Mouse (Mus musculus): ENCODE data around the gene Chrng. TPM values are rescaled to one million over a fixed set of nuclear protein-coding genes. Genes with fewer than 3 reads are reported as not detected.

Gene Chrng
- polyA plus RNA-seq, 1 experiment from 2014 or later = 0.36 TPM

DNA sequence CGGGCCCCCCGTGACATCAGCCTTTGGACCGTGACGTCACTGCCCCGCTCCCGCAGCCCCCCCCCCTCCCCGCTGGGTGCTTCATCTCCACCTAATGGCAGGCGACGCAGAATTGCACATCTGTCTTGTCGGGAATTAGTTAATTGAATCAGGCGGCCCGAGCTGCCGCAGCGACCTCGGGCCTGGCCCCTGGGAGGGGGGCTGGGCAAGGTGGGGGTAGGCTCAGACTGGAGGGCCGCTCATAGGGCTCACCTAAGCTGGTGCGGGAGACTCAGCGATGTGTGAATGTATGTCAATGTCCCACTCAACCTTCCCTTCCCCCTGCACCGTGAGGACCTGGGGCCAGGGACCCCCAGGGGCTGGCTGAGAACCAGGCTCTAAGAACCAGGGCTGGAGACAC, 34.0 kb upstream of the Chrng start:
- no peaks in the 10 kb centered on the region for H3K27me3 ChIP-seq (ENCODE audit: control insufficient read depth, insufficient read depth, low read length)
- TF ChIP-seq CTCF (IDR thresholded peaks at IDR 0.05; ENCODE audit: low read depth) (no peak), EP300 (optimal IDR thresholded peaks at IDR 0.05) (no peak)
- ATAC-seq (ENCODE audit: low FRiP score, low TSS enrichment) = 0 out of 2 replicates have a peak, but pooled peaks have one; percentile 14
- H3K36me3 ChIP-seq (ENCODE audit: control insufficient read depth, insufficient read depth, low read length) = no peaks in the 10 kb centered on the region
- no peaks in the 10 kb centered on the region for H3K4me1 ChIP-seq (replicated peaks; ENCODE audit: control insufficient read depth, insufficient read depth)
- H3K27ac ChIP-seq (replicated peaks) = no peak overlapping the region
- no peak overlapping the region; the same call in 1 of the 2 replicates for H3K9ac ChIP-seq (ENCODE audit: low read length)
- WGBS = 13% methylated on average over 18 of the region's 19 CpGs
- H3K9me3 ChIP-seq (ENCODE audit: control insufficient read depth, low read length) = no peaks in the 10 kb centered on the region
- no peak overlapping the region for H3K4me2 ChIP-seq (replicated peaks; ENCODE audit: low read depth)
- H3K4me3 ChIP-seq (ENCODE audit: low read depth, low read length) = no peak overlapping the region
- DNase-seq (ENCODE audit: low spot score) = no peak

DNA sequence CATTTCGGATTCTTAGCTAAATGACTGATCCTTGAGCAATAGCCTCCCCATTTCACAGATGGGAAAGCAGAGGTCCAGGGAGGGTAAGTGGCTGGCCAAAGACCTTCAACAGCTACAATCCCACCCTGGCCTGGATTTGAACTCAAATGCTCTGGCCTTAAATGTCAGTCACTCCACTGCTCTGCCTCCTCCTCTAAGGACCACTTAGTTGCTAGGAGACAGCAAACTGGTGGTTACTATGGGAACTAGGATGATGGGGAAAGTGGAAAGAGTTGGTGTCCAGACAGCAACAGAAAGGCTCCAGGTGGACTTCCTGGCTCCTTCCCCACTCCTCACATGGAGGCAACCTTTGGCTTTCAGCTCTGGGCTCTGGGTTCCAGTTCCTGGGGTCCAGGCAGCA, 33.1 kb upstream of the Chrng start:
- ATAC-seq (ENCODE audit: low FRiP score, low TSS enrichment) = no peak
- H3K27me3 ChIP-seq (ENCODE audit: control insufficient read depth, insufficient read depth, low read length) = no peaks in the 10 kb centered on the region

DNA sequence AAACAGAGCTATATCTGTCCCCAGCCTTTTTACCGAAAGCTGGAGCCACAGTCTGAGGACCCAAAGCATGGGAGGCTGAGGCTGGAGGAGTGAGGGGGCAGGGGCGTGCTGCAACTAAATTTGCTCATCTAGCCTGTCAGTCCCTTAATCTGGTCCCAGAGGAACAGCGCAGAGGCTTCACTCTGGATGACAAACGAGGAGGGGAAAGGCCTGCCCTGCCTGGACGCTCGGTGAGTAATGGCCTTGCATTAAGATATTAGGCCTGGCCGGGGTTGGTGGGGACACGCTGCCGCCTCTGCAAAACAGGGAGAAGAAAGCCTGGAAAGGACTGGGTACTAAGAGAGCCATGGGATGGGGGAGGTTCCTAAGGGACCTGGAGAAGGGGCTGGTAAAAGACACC, 32.1 kb upstream of the Chrng start:
- H3K9ac ChIP-seq (ENCODE audit: low read length) = no peak overlapping the region
- DNase-seq (ENCODE audit: low spot score) (no peak), ATAC-seq (ENCODE audit: low FRiP score, low TSS enrichment) (no peak)
- H3K4me3 ChIP-seq (ENCODE audit: low read depth, low read length) = no peak overlapping the region
- no peak overlapping the region for H3K4me2 ChIP-seq (replicated peaks; ENCODE audit: low read depth)
- H3K4me1 ChIP-seq (replicated peaks; ENCODE audit: control insufficient read depth, insufficient read depth) = no peaks in the 10 kb centered on the region
- H3K27me3 ChIP-seq (ENCODE audit: control insufficient read depth, insufficient read depth, low read length) = no peaks in the 10 kb centered on the region
- WGBS = 45% methylated on average over 9 of the region's 9 CpGs
- no peaks in the 10 kb centered on the region for H3K9me3 ChIP-seq (ENCODE audit: control insufficient read depth, low read length)
- no peaks in the 10 kb centered on the region for H3K36me3 ChIP-seq (ENCODE audit: control insufficient read depth, insufficient read depth, low read length)
- TF ChIP-seq CTCF (IDR thresholded peaks at IDR 0.05; ENCODE audit: low read depth) (no peak), EP300 (optimal IDR thresholded peaks at IDR 0.05) (no peak)
- H3K27ac ChIP-seq (replicated peaks) = no peak overlapping the region

More for the DNA sequence above, 33.1 kb upstream of the Chrng start:
- TF ChIP-seq EP300 (optimal IDR thresholded peaks at IDR 0.05) (no peak), CTCF (IDR thresholded peaks at IDR 0.05; ENCODE audit: low read depth) (no peak)
- Histone ChIP-seq H3K36me3 (ENCODE audit: control insufficient read depth, insufficient read depth, low read length) (no peaks in the 10 kb centered on the region), H3K4me1 (replicated peaks; ENCODE audit: control insufficient read depth, insufficient read depth) (no peaks in the 10 kb centered on the region), H3K4me3 (ENCODE audit: low read depth, low read length) (no peak overlapping the region), H3K9me3 (ENCODE audit: control insufficient read depth, low read length) (no peaks in the 10 kb centered on the region), H3K4me2 (replicated peaks; ENCODE audit: low read depth) (no peak overlapping the region), H3K9ac (ENCODE audit: low read length) (no peak overlapping the region), H3K27ac (replicated peaks) (no peak overlapping the region)
- WGBS = 94% methylated on average over 1 of the region's 1 CpGs
- DNase-seq (ENCODE audit: low spot score) = no peak

DNA sequence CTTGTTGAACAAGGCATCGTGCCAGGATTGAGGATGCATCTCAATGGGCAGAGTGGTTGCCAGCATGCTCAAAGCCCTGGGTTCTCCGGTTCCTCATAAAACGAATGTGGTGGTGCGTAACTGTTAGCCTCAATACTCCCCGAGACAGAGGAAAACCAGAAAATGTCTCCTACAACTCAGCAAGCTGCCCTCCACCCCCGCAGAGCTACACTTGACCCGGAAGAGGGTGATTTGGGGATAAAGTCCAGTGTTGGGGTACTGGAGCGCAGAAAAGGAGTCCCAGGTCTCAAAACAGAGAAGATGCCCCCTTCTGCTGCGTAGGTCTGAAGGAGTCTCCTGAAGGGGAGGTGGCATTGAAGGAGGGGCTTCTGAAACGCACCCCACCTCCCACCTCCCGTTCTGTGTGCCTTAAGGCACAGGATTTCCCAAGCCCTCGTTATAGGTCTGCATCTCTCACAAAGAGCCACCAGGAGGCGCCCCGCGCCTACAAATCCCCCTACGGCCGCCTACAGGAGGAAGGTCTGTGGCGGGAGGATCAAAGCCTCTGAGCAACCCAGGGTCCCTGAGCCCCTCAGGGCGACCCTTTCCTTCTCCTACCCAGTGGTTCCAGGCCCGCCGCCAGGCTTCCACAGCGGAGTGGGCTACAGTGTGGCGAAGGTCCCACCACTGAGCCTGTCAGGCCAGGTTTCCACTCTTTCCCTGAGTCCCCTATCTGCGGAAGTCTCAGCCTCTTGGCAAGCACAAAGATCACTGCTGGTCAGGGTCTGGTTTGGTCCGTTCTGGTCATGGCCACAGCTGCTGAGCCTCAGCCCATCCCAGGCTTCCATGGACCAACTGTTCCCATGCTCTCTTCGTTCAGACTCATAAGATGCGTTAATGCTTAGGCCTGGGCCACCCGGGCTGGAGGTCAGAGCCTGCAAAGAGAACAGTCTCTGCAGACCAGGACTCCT, 30.2 kb upstream of the Chrng start:
- no peaks in the 10 kb centered on the region for H3K4me1 ChIP-seq (replicated peaks; ENCODE audit: control insufficient read depth, insufficient read depth)
- no peak overlapping the region for H3K4me2 ChIP-seq (replicated peaks; ENCODE audit: low read depth)
- ATAC-seq (ENCODE audit: low FRiP score, low TSS enrichment) = 0 out of 2 replicates have a peak, but pooled peaks have one; percentile 41
- no peak overlapping the region for H3K9ac ChIP-seq (ENCODE audit: low read length)
- 31% methylated on average over 28 of the region's 28 CpGs for WGBS
- DNase-seq (ENCODE audit: low spot score) = peak; percentile 71
- no peaks in the 10 kb centered on the region for H3K36me3 ChIP-seq (ENCODE audit: control insufficient read depth, insufficient read depth, low read length)
- H3K4me3 ChIP-seq (ENCODE audit: low read depth, low read length) = no peak overlapping the region
- no peaks in the 10 kb centered on the region for H3K27me3 ChIP-seq (ENCODE audit: control insufficient read depth, insufficient read depth, low read length)
- no peaks in the 10 kb centered on the region for H3K9me3 ChIP-seq (ENCODE audit: control insufficient read depth, low read length)
- H3K27ac ChIP-seq (replicated peaks) = no peak overlapping the region
- TF ChIP-seq EP300 (optimal IDR thresholded peaks at IDR 0.05) (no peak), CTCF (IDR thresholded peaks at IDR 0.05; ENCODE audit: low read depth) (peak; percentile 83)

DNA sequence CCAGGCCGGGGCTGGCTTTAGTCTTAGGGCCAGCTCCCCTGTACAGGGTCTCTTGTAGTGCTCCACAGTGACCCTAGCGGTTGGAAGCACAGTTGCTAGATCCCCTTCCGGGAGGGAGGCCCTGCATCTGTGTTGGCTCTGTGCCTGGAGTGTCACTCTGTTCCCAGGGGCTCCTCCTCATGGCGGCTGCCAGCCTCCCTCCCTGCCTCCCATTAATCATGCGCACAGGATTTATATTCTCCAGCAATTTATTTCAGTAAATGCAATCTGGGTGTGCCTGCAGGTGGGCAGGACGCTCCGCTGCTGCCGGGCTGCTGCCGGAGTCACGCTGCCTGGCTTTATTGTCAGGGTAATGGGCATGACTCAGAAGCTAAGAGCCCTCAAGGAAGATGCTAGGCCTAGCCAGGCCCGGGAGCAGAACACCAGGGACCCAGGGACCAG, 28.6 kb upstream of the Chrng start:
- no peak overlapping the region for H3K4me3 ChIP-seq (ENCODE audit: low read depth, low read length)
- H3K27me3 ChIP-seq (ENCODE audit: control insufficient read depth, insufficient read depth, low read length) = no peaks in the 10 kb centered on the region
- no peak overlapping the region for H3K9ac ChIP-seq (ENCODE audit: low read length)
- no peak overlapping the region for H3K27ac ChIP-seq (replicated peaks)
- WGBS = 7% methylated on average over 11 of the region's 11 CpGs
- peak; percentile 77 for ATAC-seq (ENCODE audit: low FRiP score, low TSS enrichment)
- TF ChIP-seq CTCF (IDR thresholded peaks at IDR 0.05; ENCODE audit: low read depth) (peak; percentile 67), EP300 (optimal IDR thresholded peaks at IDR 0.05) (no peak)
- no peaks in the 10 kb centered on the region for H3K9me3 ChIP-seq (ENCODE audit: control insufficient read depth, low read length)
- no peaks in the 10 kb centered on the region for H3K4me1 ChIP-seq (replicated peaks; ENCODE audit: control insufficient read depth, insufficient read depth)
- no peak overlapping the region for H3K4me2 ChIP-seq (replicated peaks; ENCODE audit: low read depth)
- H3K36me3 ChIP-seq (ENCODE audit: control insufficient read depth, insufficient read depth, low read length) = no peaks in the 10 kb centered on the region
- peak; percentile 65 for DNase-seq (ENCODE audit: low spot score)

DNA sequence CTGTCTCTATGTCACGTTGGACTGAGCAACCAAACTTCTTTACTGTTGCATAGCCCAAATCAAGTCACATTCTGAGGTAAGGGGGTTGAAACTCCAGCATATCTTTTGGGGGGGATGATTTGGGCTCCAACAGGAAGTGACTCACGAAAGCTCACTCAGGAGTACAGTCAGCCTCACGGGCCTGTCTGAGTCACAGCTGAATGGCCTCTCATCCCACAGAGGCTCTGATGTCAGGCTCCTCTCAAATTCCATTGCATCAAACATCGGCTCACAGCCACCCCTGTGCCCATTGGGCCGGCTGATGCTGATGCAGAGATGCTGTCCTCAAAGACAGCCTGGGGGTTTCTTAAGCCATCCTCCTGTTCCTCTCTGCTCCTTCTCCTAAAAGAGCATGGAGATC, 23.6 kb upstream of the Chrng start:
- 36% methylated on average over 5 of the region's 5 CpGs for whole genome bisulfite sequencing
- no peak for TF ChIP-seq CTCF (IDR thresholded peaks at IDR 0.05; ENCODE audit: low read depth)
- TF ChIP-seq EP300 (optimal IDR thresholded peaks at IDR 0.05) = no peak
- Histone ChIP-seq H3K4me2 (replicated peaks; ENCODE audit: low read depth) (no peak overlapping the region), H3K36me3 (ENCODE audit: control insufficient read depth, insufficient read depth, low read length) (no peaks in the 10 kb centered on the region), H3K9me3 (ENCODE audit: control insufficient read depth, low read length) (no peaks in the 10 kb centered on the region), H3K27ac (replicated peaks) (no peak overlapping the region), H3K4me1 (replicated peaks; ENCODE audit: control insufficient read depth, insufficient read depth) (no peaks in the 10 kb centered on the region), H3K27me3 (ENCODE audit: control insufficient read depth, insufficient read depth, low read length) (peaks cover 7% of the 10 kb centered on the region; the same call in 1 of the 2 replicates), H3K9ac (ENCODE audit: low read length) (no peak overlapping the region), H3K4me3 (ENCODE audit: low read depth, low read length) (no peak overlapping the region)
- no peak for ATAC-seq (ENCODE audit: low FRiP score, low TSS enrichment)
- no peak for DNase-seq (ENCODE audit: low spot score)
